Mouse (Mus musculus) stomach, embryonic 16.5 days (tissue): ENCODE measurements around the gene Sdc1. TPM values are rescaled to one million over a fixed set of nuclear protein-coding genes. Genes with fewer than 3 reads are reported as not detected.

Experiments used
- ATAC-seq: fragments of 200-750 bp; cut with Nextera tagmentation; 2 replicates; pipeline ENCODE4 v1.8.0; 2017; ENCODE audit warnings: moderate number of reproducible peaks, moderate TSS enrichment; ENCODE audit not compliant: insufficient read depth, low FRiP score
- H3K27ac ChIP-seq: fragments of 300-500 bp; sonication (generic); 2 replicates; pipeline ENCODE4 v1.5.1; 2014; ENCODE audit warnings: low read length
- H3K27me3 ChIP-seq: fragments of 300-500 bp; sonication (generic); 2 replicates; pipeline ENCODE4 v1.6.1; 2014; ENCODE audit warnings: low read length, control low read depth, mixed read lengths; ENCODE audit not compliant: control insufficient read depth, insufficient read depth
- H3K36me3 ChIP-seq: fragments of 300-500 bp; sonication (generic); 2 replicates; pipeline ENCODE4 v1.6.1; 2014; ENCODE audit warnings: low read length; ENCODE audit not compliant: control insufficient read depth, insufficient read depth
- H3K4me1 ChIP-seq: fragments of 300-500 bp; sonication (generic); 2 replicates; pipeline ENCODE4 v1.6.1; 2014; ENCODE audit warnings: low read length, control low read depth, mixed read lengths; ENCODE audit not compliant: control insufficient read depth, insufficient read depth
- H3K4me2 ChIP-seq: fragments of 300-500 bp; sonication (generic); 2 replicates; pipeline ENCODE4 v1.6.1; 2014; ENCODE audit warnings: low read depth, low read length, mixed read lengths
- H3K4me3 ChIP-seq: fragments of 300-500 bp; sonication (generic); replicated peaks from 2 replicates; pipeline ENCODE4 v1.5.1; 2014; ENCODE audit warnings: mild to moderate bottlenecking, low read length
- H3K9ac ChIP-seq: fragments of 300-500 bp; sonication (generic); 2 replicates; pipeline ENCODE4 v1.6.1; 2014; ENCODE audit warnings: low read length
- H3K9me3 ChIP-seq: fragments of 300-500 bp; sonication (generic); replicated peaks from 2 replicates; pipeline ENCODE4 v1.6.1; 2016; ENCODE audit warnings: low read length, control low read depth; ENCODE audit not compliant: control insufficient read depth
- WGBS: fragments of 180-500 bp; shearing (Covaris S2); extraction: QIAGEN DNeasy Blood & Tissue Kit; methylation state at CpG from one replicate; pipeline ENCODE4 v1.1.7; 2014; 5-methylcytosine and 5-hydroxymethylcytosine counted together
- polyA plus RNA-seq: library from polyadenylated mRNA; unstranded; fragments of >200 nt; fragmentation: Nextera tagmentation; extraction: Ambion mirVana; gene quantifications from 2 replicates; pipeline ENCODE4 v1.2.1, GENCODE M21; 2015

The Sdc1 gene
- polyA plus RNA-seq, result 181 and 205 TPM in 2 replicates

- H3K9me3 ChIP-seq, result no peaks in the 10 kb centered on the region
- peak; percentile 88 for ATAC-seq
- H3K4me2 ChIP-seq, result peak within 1 kb of the TSS; percentile 71
- H3K36me3 ChIP-seq, result no peaks in the 10 kb centered on the region
- peaks cover 10% of the 10 kb centered on the region for H3K4me1 ChIP-seq
- H3K4me3 ChIP-seq, result peak within 1 kb of the TSS; percentile 90
- no peaks in the 10 kb centered on the region for H3K27me3 ChIP-seq
- peak within 1 kb of the TSS; percentile 91 for H3K27ac ChIP-seq
- peak within 1 kb of the TSS; percentile 93 for H3K9ac ChIP-seq
- under 1% methylated on average over 67 of the region's 67 CpGs for WGBS
Measured at GRCm38 (mm10) chr12:8770946-8771843, at the start of gene Sdc1. Gene Sdc1 (plus strand): TSS chr12:8771323.

GRCm38 (mm10) chr12:8726890-8727289 lies 44.2 kb upstream of the Sdc1 start:
- Histone ChIP-seq H3K27ac (no peak overlapping the region), H3K27me3 (no peaks in the 10 kb centered on the region), H3K9me3 (no peaks in the 10 kb centered on the region), H3K4me3 (no peak overlapping the region), H3K36me3 (peaks cover 8% of the 10 kb centered on the region), H3K4me1 (no peaks in the 10 kb centered on the region), H3K9ac (no peak overlapping the region), H3K4me2 (no peak overlapping the region)
- 61% methylated on average over 1 of the region's 1 CpGs for WGBS
- no peak for ATAC-seq

GRCm38 (mm10) chr12:8728739-8729138 lies 42.4 kb upstream of the Sdc1 start:
- ATAC-seq, result no peak
- WGBS, result 72% methylated on average over 2 of the region's 2 CpGs
- H3K9ac ChIP-seq, result no peak overlapping the region

GRCm38 (mm10) chr12:8753654-8754053 lies 17.5 kb upstream of the Sdc1 start:
- no peak overlapping the region for H3K4me3 ChIP-seq
- H3K27me3 ChIP-seq, result no peaks in the 10 kb centered on the region
- peaks cover 7% of the 10 kb centered on the region; the same call in 1 of the 2 replicates for H3K36me3 ChIP-seq
- H3K4me1 ChIP-seq, result no peaks in the 10 kb centered on the region
- H3K9ac ChIP-seq, result no peak overlapping the region
- no peak; the same call in 1 of the 2 replicates for ATAC-seq
- H3K9me3 ChIP-seq, result peaks cover 10% of the 10 kb centered on the region
- no peak overlapping the region for H3K27ac ChIP-seq
- WGBS, result 84% methylated on average over 2 of the region's 2 CpGs
- no peak overlapping the region for H3K4me2 ChIP-seq

More at GRCm38 (mm10) chr12:8728739-8729138, 42.4 kb upstream of the Sdc1 start:
- Histone ChIP-seq H3K36me3 (peaks cover 8% of the 10 kb centered on the region), H3K4me1 (no peaks in the 10 kb centered on the region), H3K27me3 (no peaks in the 10 kb centered on the region), H3K27ac (no peak overlapping the region), H3K9me3 (no peaks in the 10 kb centered on the region), H3K4me3 (no peak overlapping the region), H3K4me2 (no peak overlapping the region)

- Histone ChIP-seq H3K9ac (no peak overlapping the region), H3K9me3 (peaks cover 10% of the 10 kb centered on the region), H3K4me3 (no peak overlapping the region), H3K27ac (no peak overlapping the region), H3K4me2 (no peak overlapping the region), H3K27me3 (no peaks in the 10 kb centered on the region), H3K36me3 (0 out of 2 replicates have a peak, but pooled peaks cover 2% of the 10 kb centered on the region), H3K4me1 (no peaks in the 10 kb centered on the region)
- no peak for ATAC-seq
- 84% methylated on average over 4 of the region's 4 CpGs for WGBS
Measured at GRCm38 (mm10) chr12:8754116-8754515, 17.0 kb upstream of the Sdc1 start.

- H3K9me3 ChIP-seq, result peaks cover 10% of the 10 kb centered on the region
- WGBS, result 98% methylated on average over 3 of the region's 3 CpGs
- H3K27me3 ChIP-seq, result no peaks in the 10 kb centered on the region
- H3K4me1 ChIP-seq, result no peaks in the 10 kb centered on the region
- H3K4me3 ChIP-seq, result no peak overlapping the region
- no peak overlapping the region for H3K4me2 ChIP-seq
- ATAC-seq, result no peak
- H3K36me3 ChIP-seq, result 0 out of 2 replicates have a peak, but pooled peaks cover 2% of the 10 kb centered on the region
- H3K9ac ChIP-seq, result no peak overlapping the region
- no peak overlapping the region for H3K27ac ChIP-seq
Measured at GRCm38 (mm10) chr12:8758029-8758428, 13.1 kb upstream of the Sdc1 start.

- no peak overlapping the region for H3K27ac ChIP-seq
Measured at GRCm38 (mm10) chr12:8759115-8759514, 12.0 kb upstream of the Sdc1 start.

GRCm38 (mm10) chr12:8759779-8760178 lies 11.3 kb upstream of the Sdc1 start:
- H3K9ac ChIP-seq, result no peak overlapping the region
- H3K9me3 ChIP-seq, result peaks cover 10% of the 10 kb centered on the region
- H3K27ac ChIP-seq, result no peak overlapping the region
- 0 out of 2 replicates have a peak, but pooled peaks cover 2% of the 10 kb centered on the region for H3K36me3 ChIP-seq
- no peaks in the 10 kb centered on the region for H3K4me1 ChIP-seq
- WGBS, result 87% methylated on average over 6 of the region's 6 CpGs
- no peak overlapping the region for H3K4me2 ChIP-seq
- no peaks in the 10 kb centered on the region for H3K27me3 ChIP-seq
- H3K4me3 ChIP-seq, result no peak overlapping the region
- ATAC-seq, result no peak

More at GRCm38 (mm10) chr12:8759115-8759514, 12.0 kb upstream of the Sdc1 start:
- H3K27me3 ChIP-seq, result no peaks in the 10 kb centered on the region
- H3K4me1 ChIP-seq, result no peaks in the 10 kb centered on the region
- no peak overlapping the region for H3K4me2 ChIP-seq
- peaks cover 10% of the 10 kb centered on the region for H3K9me3 ChIP-seq
- ATAC-seq, result peak; percentile 51; the same call in 1 of the 2 replicates
- H3K4me3 ChIP-seq, result no peak overlapping the region
- WGBS, result 62% methylated on average over 4 of the region's 4 CpGs
- H3K9ac ChIP-seq, result no peak overlapping the region
- H3K36me3 ChIP-seq, result 0 out of 2 replicates have a peak, but pooled peaks cover 2% of the 10 kb centered on the region

- peaks cover 10% of the 10 kb centered on the region for H3K9me3 ChIP-seq
- ATAC-seq, result no peak
Measured at GRCm38 (mm10) chr12:8760561-8760960, 10.6 kb upstream of the Sdc1 start.

More at GRCm38 (mm10) chr12:8760561-8760960, 10.6 kb upstream of the Sdc1 start:
- no peaks in the 10 kb centered on the region for H3K36me3 ChIP-seq
- H3K4me1 ChIP-seq, result no peaks in the 10 kb centered on the region
- no peak overlapping the region for H3K9ac ChIP-seq
- no peak overlapping the region for H3K4me3 ChIP-seq
- H3K27ac ChIP-seq, result no peak overlapping the region
- no peak overlapping the region for H3K4me2 ChIP-seq
- H3K27me3 ChIP-seq, result no peaks in the 10 kb centered on the region
- WGBS, result 70% methylated on average over 6 of the region's 6 CpGs
